In genomic region chr11:107470521-107471041, GRCm38 (mm10) we compare ENCODE assay signal across 8 mouse cellular contexts. TPM values are rescaled to one million over a fixed set of nuclear protein-coding genes. Genes with fewer than 3 reads are reported as not detected.
DNase-seq lines count a peak whose midpoint lies in the region; ATAC-seq lines count a peak whose summit lies in the region.

TSS of gene Pitpnc1 (minus strand) at chr11:107470699.

- no peaks in the 10 kb centered on the region for H3K36me3 ChIP-seq in intestine, embryonic 16.5 days (ENCODE audit: control insufficient read depth, insufficient read depth, low read length)
- no peaks in the 10 kb centered on the region for H3K36me3 ChIP-seq in midbrain, embryonic 10.5 days

- peak within 1 kb of the TSS; percentile 90 for H3K27ac ChIP-seq in intestine, embryonic 16.5 days (ENCODE audit: low read length)
- H3K27ac ChIP-seq in midbrain, embryonic 10.5 days (replicated peaks): peak within 1 kb of the TSS; percentile 90

- WGBS in intestine, embryonic 16.5 days: 1% methylated on average over 37 of the region's 37 CpGs
- under 1% methylated on average over 37 of the region's 37 CpGs for WGBS in midbrain, embryonic 10.5 days

- peak within 1 kb of the TSS; percentile 85 for H3K4me3 ChIP-seq in intestine, embryonic 16.5 days (ENCODE audit: low read length)
- H3K4me3 ChIP-seq in midbrain, embryonic 10.5 days: peak within 1 kb of the TSS; percentile 87

- no peaks in the 10 kb centered on the region for H3K9me3 ChIP-seq in intestine, embryonic 16.5 days (ENCODE audit: control insufficient read depth, low read length)
- no peaks in the 10 kb centered on the region for H3K9me3 ChIP-seq in midbrain, embryonic 10.5 days (replicated peaks)

- peak; percentile 82 for DNase-seq in adrenal gland, adult 8-10 months
- peak; percentile 80 for DNase-seq in embryo, embryonic 11.5 days (ENCODE audit: low read depth, low spot score)
- peak; percentile 76 to 77 for DNase-seq in gastrocnemius, postnatal 36 days
- peak; percentile 86 to 90 for DNase-seq in left cerebral cortex, postnatal 36 days (ENCODE audit: low spot score in 2 of 2)
- peak; percentile 90 for DNase-seq in midbrain, embryonic 10.5 days (ENCODE audit: low spot score)
- DNase-seq in right cerebral cortex, postnatal 36 days (ENCODE audit: low spot score in 2 of 2): peak; percentile 76 to 81
- DNase-seq in yolk sac, embryonic 10.5 days (ENCODE audit: low spot score): peak; percentile 87

- peak; percentile 89 for ATAC-seq in intestine, embryonic 16.5 days

- no peaks in the 10 kb centered on the region for H3K27me3 ChIP-seq in intestine, embryonic 16.5 days (replicated peaks; ENCODE audit: control insufficient read depth, insufficient read depth, low read length)
- no peaks in the 10 kb centered on the region for H3K27me3 ChIP-seq in midbrain, embryonic 10.5 days (ENCODE audit: low read depth, poor library complexity, severe bottlenecking)

- H3K4me2 ChIP-seq in intestine, embryonic 16.5 days (ENCODE audit: low read depth, low read length): peak within 1 kb of the TSS; percentile 66

- intact Hi-C loops in gastrocnemius, postnatal 36 days (cut with DNase I): loop anchor here (2.0 to 5.0 kb wide), 2 partner anchors 196 to 258 kb away; no protein-coding TSS in a partner anchor
- intact Hi-C loops in left cerebral cortex, postnatal 36 days (cut with DNase I): no loop called here

- peak within 1 kb of the TSS; percentile 80 for H3K9ac ChIP-seq in intestine, embryonic 16.5 days (ENCODE audit: low read depth, low read length)

- H3K4me1 ChIP-seq in intestine, embryonic 16.5 days (ENCODE audit: control insufficient read depth, insufficient read depth, low read length): peaks cover 20% of the 10 kb centered on the region
- peaks cover 37% of the 10 kb centered on the region for H3K4me1 ChIP-seq in midbrain, embryonic 10.5 days

RNA-seq across cellular contexts. Expression of gene Pitpnc1, which starts in this region (rescaled TPM):
- total RNA-seq in adrenal gland, adult 8-10 months (2022): 10 to 100 TPM in 3 of 4 experiments, 1 to 10 TPM in 1; 9.5 to 13.2 (median 12.1) TPM
- 10 to 100 TPM; 60.0 to 78.1 TPM for total RNA-seq in gastrocnemius, postnatal 36 days (2021)
- 9.1 and 10.6 TPM in 2 replicates for polyA plus RNA-seq in intestine, embryonic 16.5 days (2015; fragmentation: Nextera tagmentation; extraction: Ambion mirVana)
- total RNA-seq in left cerebral cortex, postnatal 36 days (2021): 10 to 100 TPM; 51.2 to 54.5 TPM
- 20.4 and 26.1 TPM in 2 replicates for polyA plus RNA-seq in midbrain, embryonic 10.5 days (2016; fragmentation: Nextera tagmentation; extraction: Ambion mirVana)

Comparison
In these comparisons a context has a peak if more than half of its experiments do, and no peak if none do; other contexts are left out.
1. Peak in every context shown above with its lines: DNase-seq, ATAC-seq, H3K4me3 ChIP-seq and H3K27ac ChIP-seq.